Mouse (Mus musculus): ENCODE results near the gene Gdf15.
A peak's percentile ranks its signal among the peaks of the same experiment; 100 is the strongest.

DNA sequence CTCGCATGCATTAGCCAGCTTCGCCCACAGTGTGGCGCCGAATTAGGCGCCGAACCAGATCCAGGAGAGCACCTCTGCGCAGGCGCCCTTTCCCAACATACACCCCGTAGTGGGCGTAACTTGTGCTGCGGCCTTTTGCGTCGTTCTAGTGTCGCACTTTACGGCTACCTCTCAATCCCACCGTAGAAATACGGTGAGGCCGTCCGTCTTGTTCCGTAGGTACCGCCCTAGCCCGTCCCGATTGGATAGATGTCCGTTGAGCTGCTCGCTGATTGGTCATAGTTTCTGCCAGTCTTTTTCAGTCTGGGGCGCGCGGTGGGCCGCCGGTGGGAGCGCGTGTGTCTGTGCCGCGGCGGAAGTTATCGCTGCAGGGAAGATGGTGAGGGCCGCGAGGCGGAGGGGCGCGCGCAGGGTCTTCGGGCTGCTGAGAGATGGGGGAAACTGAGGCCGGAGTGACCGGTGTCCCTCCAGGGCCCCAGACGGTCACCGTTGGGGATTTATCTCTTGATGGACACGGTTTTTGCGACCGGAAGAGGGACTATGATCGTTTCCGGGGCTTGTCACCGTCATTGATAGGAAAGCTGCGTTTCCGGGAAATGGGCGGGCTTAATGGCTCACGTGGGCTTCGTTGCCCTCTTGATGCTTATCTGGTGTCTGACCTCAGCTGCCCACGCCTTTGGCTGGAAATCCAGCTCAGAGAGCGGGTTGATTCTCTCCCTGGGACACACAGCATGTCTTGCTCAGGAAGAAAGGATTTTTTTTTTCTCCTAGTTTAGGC, 41.0 kb upstream of the Gdf15 start, which contains the start of gene Lsm4:
- TF ChIP-seq CTCF (IDR thresholded peaks at IDR 0.05) (peak; percentile 87), EP300 (IDR thresholded peaks at IDR 0.05) (peak; percentile 95)

All from lung, postnatal 0 days (tissue).